Comparison of ENCODE assay signal across 15 mouse cellular contexts in genomic region chr2:43962466-43962865, GRCm38 (mm10).
"Had no signal": no experiment of that assay in that cellular context is flagged by ENCODE, and none has a peak within 500 bp of the region (broad histone marks: within the 10 kb centered on the region; RNA-seq: fewer than 3 reads in every experiment).

No protein-coding gene starts in this region.

- H3K4me3 ChIP-seq: left cerebral cortex, adult 2 months; megakaryocyte, embryonic 14.5 days; midbrain, embryonic 10.5 days; midbrain, embryonic 13.5 days had no signal

- H3K36me3 ChIP-seq: midbrain, embryonic 10.5 days; midbrain, embryonic 13.5 days had no signal

- H3K9me3 ChIP-seq: megakaryocyte, embryonic 14.5 days; midbrain, embryonic 10.5 days; midbrain, embryonic 13.5 days had no signal

- H3K4me2 ChIP-seq: midbrain, embryonic 13.5 days had no signal

- ATAC-seq: liver, postnatal 0 days; midbrain, embryonic 13.5 days; midbrain, embryonic 16.5 days had no signal

- H3K9ac ChIP-seq: liver, embryonic 14.5 days; liver, postnatal 0 days; midbrain, embryonic 13.5 days had no signal

- H3K27me3 ChIP-seq: megakaryocyte, embryonic 14.5 days; midbrain, embryonic 13.5 days had no signal

- H3K4me1 ChIP-seq: midbrain, embryonic 10.5 days; midbrain, embryonic 13.5 days had no signal

- DNase-seq: kidney, adult 18-20 months; kidney, adult 9 months; kidney, postnatal 10 days; kidney, postnatal 36 days; layer of hippocampus, postnatal 36 days; liver, postnatal 0 days; lung, postnatal 36 days; thymus, adult 18-20 months; thymus, postnatal 36 days had no signal

- H3K27ac ChIP-seq: left cerebral cortex, adult 2 months; liver, embryonic 14.5 days; midbrain, embryonic 10.5 days; midbrain, embryonic 13.5 days had no signal
